Mouse (Mus musculus): Measurements from ENCODE around the gene Ndufs1. TPM values are rescaled to one million over a fixed set of nuclear protein-coding genes. Genes with fewer than 3 reads are reported as not detected.
"Not testable (repeated sequence)": the region's sequence is repeated elsewhere in the genome, so short reads cannot be mapped to it uniquely, and the experiment has no call there.

Gene Ndufs1
- polyA plus RNA-seq, 1 experiment from 2014 or later = 63.0 TPM

GRCm38 (mm10) chr1:63188536-63188935, 11.9 kb upstream of the Ndufs1 start:
- DNase-seq (ENCODE audit: low spot score) = no peak
- WGBS = 90% methylated on average over 3 of the region's 3 CpGs
- H3K4me3 ChIP-seq (ENCODE audit: low read depth, low read length) = no peak overlapping the region
- TF ChIP-seq EP300 (IDR thresholded peaks at IDR 0.05) (no peak), CTCF (IDR thresholded peaks at IDR 0.05) (no peak)
- H3K9ac ChIP-seq (replicated peaks; ENCODE audit: low read depth) = no peak overlapping the region
- no peak overlapping the region for H3K27ac ChIP-seq (ENCODE audit: low read length)
- H3K9me3 ChIP-seq (ENCODE audit: low read length) = no peaks in the 10 kb centered on the region
- H3K4me2 ChIP-seq (replicated peaks; ENCODE audit: low read depth, low read length) = no peak overlapping the region
- no peaks in the 10 kb centered on the region for H3K36me3 ChIP-seq (ENCODE audit: insufficient read depth, low read length)
- no peak for ATAC-seq
- H3K27me3 ChIP-seq (replicated peaks; ENCODE audit: insufficient read depth, low read length) = no peaks in the 10 kb centered on the region
- H3K4me1 ChIP-seq (ENCODE audit: insufficient read depth, low read depth, low read length) = no peaks in the 10 kb centered on the region

- H3K4me3 ChIP-seq (ENCODE audit: low read depth, low read length); H3K4me2 ChIP-seq (replicated peaks; ENCODE audit: low read depth, low read length); H3K4me1 ChIP-seq (ENCODE audit: insufficient read depth, low read depth, low read length); H3K27me3 ChIP-seq (replicated peaks; ENCODE audit: insufficient read depth, low read length); ATAC-seq; DNase-seq (ENCODE audit: low spot score); H3K27ac ChIP-seq (ENCODE audit: low read length); H3K9ac ChIP-seq (replicated peaks; ENCODE audit: low read depth); H3K9me3 ChIP-seq (ENCODE audit: low read length); H3K36me3 ChIP-seq (ENCODE audit: insufficient read depth, low read length): not testable (repeated sequence)
- WGBS = 93% methylated on average over 6 of the region's 6 CpGs
Observed at GRCm38 (mm10) chr1:63185430-63185829, 8.8 kb upstream of the Ndufs1 start.

- Histone ChIP-seq H3K27ac (ENCODE audit: low read length) (no peak overlapping the region), H3K4me3 (ENCODE audit: low read depth, low read length) (no peak overlapping the region), H3K27me3 (replicated peaks; ENCODE audit: insufficient read depth, low read length) (no peaks in the 10 kb centered on the region), H3K9me3 (ENCODE audit: low read length) (no peaks in the 10 kb centered on the region), H3K4me2 (replicated peaks; ENCODE audit: low read depth, low read length) (no peak overlapping the region), H3K4me1 (ENCODE audit: insufficient read depth, low read depth, low read length) (peaks cover 3% of the 10 kb centered on the region; the same call in 1 of the 2 replicates), H3K36me3 (ENCODE audit: insufficient read depth, low read length) (no peaks in the 10 kb centered on the region), H3K9ac (replicated peaks; ENCODE audit: low read depth) (no peak overlapping the region)
- peak; percentile 56 for DNase-seq (ENCODE audit: low spot score)
- 59% methylated on average over 10 of the region's 10 CpGs for WGBS
- ATAC-seq = no peak
- TF ChIP-seq EP300 (IDR thresholded peaks at IDR 0.05) (no peak), CTCF (IDR thresholded peaks at IDR 0.05) (peak; percentile 77)
Observed at GRCm38 (mm10) chr1:63182636-63183270, 6.1 kb upstream of the Ndufs1 start.

GRCm38 (mm10) chr1:63182212-63182611, 5.6 kb upstream of the Ndufs1 start:
- no peaks in the 10 kb centered on the region for H3K9me3 ChIP-seq (ENCODE audit: low read length)
- H3K4me3 ChIP-seq (ENCODE audit: low read depth, low read length) = no peak overlapping the region
- DNase-seq (ENCODE audit: low spot score) (no peak), ATAC-seq (no peak)
- H3K9ac ChIP-seq (replicated peaks; ENCODE audit: low read depth) = no peak overlapping the region
- TF ChIP-seq EP300 (IDR thresholded peaks at IDR 0.05) = no peak
- no peak for TF ChIP-seq CTCF (IDR thresholded peaks at IDR 0.05)
- 73% methylated on average over 4 of the region's 5 CpGs for WGBS
- H3K27ac ChIP-seq (ENCODE audit: low read length) = no peak overlapping the region
- no peak overlapping the region for H3K4me2 ChIP-seq (replicated peaks; ENCODE audit: low read depth, low read length)
- H3K27me3 ChIP-seq (replicated peaks; ENCODE audit: insufficient read depth, low read length) = no peaks in the 10 kb centered on the region
- no peaks in the 10 kb centered on the region for H3K36me3 ChIP-seq (ENCODE audit: insufficient read depth, low read length)
- H3K4me1 ChIP-seq (ENCODE audit: insufficient read depth, low read depth, low read length) = peaks cover 7% of the 10 kb centered on the region; the same call in 1 of the 2 replicates

GRCm38 (mm10) chr1:63181480-63181879, 4.8 kb upstream of the Ndufs1 start:
- H3K27me3 ChIP-seq (replicated peaks; ENCODE audit: insufficient read depth, low read length) = no peaks in the 10 kb centered on the region
- TF ChIP-seq CTCF (IDR thresholded peaks at IDR 0.05) (no peak), EP300 (IDR thresholded peaks at IDR 0.05) (no peak)
- H3K36me3 ChIP-seq (ENCODE audit: insufficient read depth, low read length) = no peaks in the 10 kb centered on the region
- no peaks in the 10 kb centered on the region for H3K9me3 ChIP-seq (ENCODE audit: low read length)
- H3K27ac ChIP-seq (ENCODE audit: low read length) = no peak overlapping the region
- no peak overlapping the region for H3K9ac ChIP-seq (replicated peaks; ENCODE audit: low read depth)
- no peak overlapping the region for H3K4me2 ChIP-seq (replicated peaks; ENCODE audit: low read depth, low read length)
- WGBS = 100% methylated on average over 1 of the region's 1 CpGs
- DNase-seq (ENCODE audit: low spot score) (no peak), ATAC-seq (no peak)
- no peak overlapping the region for H3K4me3 ChIP-seq (ENCODE audit: low read depth, low read length)
- H3K4me1 ChIP-seq (ENCODE audit: insufficient read depth, low read depth, low read length) = peaks cover 7% of the 10 kb centered on the region; the same call in 1 of the 2 replicates

GRCm38 (mm10) chr1:63181019-63181418, 4.4 kb upstream of the Ndufs1 start:
- H3K9me3 ChIP-seq (ENCODE audit: low read length) = no peaks in the 10 kb centered on the region
- DNase-seq (ENCODE audit: low spot score) = peak; percentile 97
- H3K4me3 ChIP-seq (ENCODE audit: low read depth, low read length) = no peak overlapping the region
- 0 out of 2 replicates have a peak overlapping the region, but pooled peaks have one; percentile 35 for H3K27ac ChIP-seq (ENCODE audit: low read length)
- 5% methylated on average over 3 of the region's 3 CpGs for WGBS
- TF ChIP-seq EP300 (IDR thresholded peaks at IDR 0.05) = no peak
- peak; percentile 95 for TF ChIP-seq CTCF (IDR thresholded peaks at IDR 0.05)
- no peaks in the 10 kb centered on the region for H3K27me3 ChIP-seq (replicated peaks; ENCODE audit: insufficient read depth, low read length)
- peak; percentile 80 for ATAC-seq
- H3K4me2 ChIP-seq (replicated peaks; ENCODE audit: low read depth, low read length) = no peak overlapping the region
- peaks cover 7% of the 10 kb centered on the region; the same call in 1 of the 2 replicates for H3K4me1 ChIP-seq (ENCODE audit: insufficient read depth, low read depth, low read length)
- no peak overlapping the region for H3K9ac ChIP-seq (replicated peaks; ENCODE audit: low read depth)
- no peaks in the 10 kb centered on the region for H3K36me3 ChIP-seq (ENCODE audit: insufficient read depth, low read length)

All from lung, postnatal 0 days (tissue).